Mouse (Mus musculus) liver, adult 2 months (tissue): Measurements from ENCODE around the gene Mamstr.

Source experiments
- CTCF ChIP-seq: fragments of 200-500 bp; IDR thresholded peaks from 2 replicates; pipeline ENCODE4 v1.5.1; 2011; ENCODE audit warnings: low read depth, low read length, control low read depth
- POLR2A ChIP-seq: fragments of 200-500 bp; IDR thresholded peaks from 2 replicates; pipeline ENCODE4 v1.6.1; 2011; ENCODE audit warnings: low read length, control low read depth; ENCODE audit not compliant: insufficient read depth; ENCODE audit errors: extremely low read depth

- no peak for TF ChIP-seq POLR2A
- TF ChIP-seq CTCF: peak; percentile 93
Measured at GRCm38 (mm10) chr7:45593118-45593815, 46.5 kb upstream of the Mamstr start.
